Mouse (Mus musculus) liver, embryonic 14 days (tissue): ENCODE data around the gene Uqcrq. TPM values are rescaled to one million over a fixed set of nuclear protein-coding genes. Genes with fewer than 3 reads are reported as not detected.

Experiments used
- polyA plus RNA-seq: library from polyadenylated mRNA; depleted of rRNA; stranded (reverse); fragments of >200 nt; gene quantifications from 2 replicates; pipeline ENCODE4 v1.2.3, GENCODE M21; 2012; rRNA removed

The Uqcrq gene
- polyA plus RNA-seq, result 215 and 231 TPM in 2 replicates

DNA sequence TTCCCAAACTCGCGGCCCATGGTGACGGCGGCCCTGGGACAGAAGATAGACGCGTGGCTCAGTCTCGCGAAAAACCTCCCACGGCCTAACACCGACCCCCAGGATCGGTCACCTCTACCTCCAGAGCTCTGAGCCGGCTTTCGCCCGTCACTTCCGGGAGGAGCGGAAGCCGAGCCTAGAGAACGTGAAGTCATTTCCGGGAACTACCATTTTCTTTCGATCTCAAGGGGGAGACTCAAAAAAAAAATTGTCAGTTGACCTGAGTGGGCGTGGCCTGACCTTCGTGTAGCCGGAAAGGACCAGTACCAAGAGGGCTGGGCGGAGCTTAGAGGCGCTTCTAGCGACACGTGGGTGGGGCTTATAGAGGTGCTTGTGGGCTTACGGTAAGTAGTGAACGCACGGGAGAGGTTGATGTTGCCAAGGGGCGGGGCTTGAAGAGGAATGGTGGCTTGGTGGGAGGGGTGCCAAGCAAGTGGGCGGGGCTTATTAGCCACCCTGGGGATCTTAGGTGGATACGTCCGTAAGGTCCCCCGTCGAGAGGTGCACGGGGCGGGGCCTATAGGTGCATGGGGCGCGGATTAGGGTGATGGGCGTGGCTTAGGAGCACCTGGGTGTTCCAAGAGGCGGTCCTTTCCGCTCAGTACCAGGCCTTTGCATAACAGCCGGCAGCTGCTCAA is at the start of gene Uqcrq, which contains the start of gene Gdf9:
Uqcrq (minus strand) TSS at position 162 of the 677 bp plus-strand sequence.
Gdf9 (plus strand) TSS at position 354 of the 677 bp plus-strand sequence.

GRCm38 (mm10) chr11:53479783-53480301 is 49.2 kb upstream of the Uqcrq start, which contains the start of the genes Gm9945 and Sowaha:
TSS of gene Gm9945 (plus strand) at chr11:53480166.
TSS of gene Sowaha (minus strand) at chr11:53480274.

DNA sequence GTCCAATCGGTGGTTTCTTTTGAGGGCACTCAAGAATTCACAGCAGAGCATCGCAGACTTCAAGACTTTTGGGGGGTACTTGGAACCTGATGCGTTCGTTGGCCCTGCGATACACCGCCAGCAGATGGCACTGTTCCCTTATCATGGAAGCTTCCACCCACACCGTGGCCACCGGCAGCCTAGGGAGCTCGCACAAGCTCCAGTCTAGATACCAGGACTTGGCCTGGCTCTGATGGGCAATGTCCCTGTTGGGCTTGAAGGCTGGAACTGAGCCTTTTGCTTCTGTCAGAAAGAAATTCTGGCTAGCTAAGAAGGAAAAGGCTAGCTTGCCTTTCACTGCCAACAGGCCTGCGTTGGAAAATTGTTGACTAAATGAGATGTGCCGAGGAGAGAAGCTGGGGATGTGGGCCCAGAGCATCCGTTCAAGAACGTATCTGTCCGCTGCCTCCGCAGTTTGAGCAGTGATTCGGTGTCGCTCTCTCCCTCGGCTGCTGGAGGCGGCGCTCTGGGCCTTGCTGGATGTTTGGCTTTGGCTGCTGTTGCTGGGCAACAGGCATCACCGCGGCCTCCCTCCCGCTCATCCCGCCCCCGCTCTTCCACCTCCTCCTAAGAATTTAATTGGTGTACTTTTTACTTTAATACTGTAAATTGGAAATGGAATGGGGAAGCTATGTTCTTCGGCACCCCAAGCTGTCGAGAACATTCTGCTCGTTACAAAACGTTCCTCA is 39.5 kb upstream of the Uqcrq start, which contains the start of gene Gm9837:
Gm9837 (minus strand) TSS at position 512 of the 728 bp plus-strand sequence.

DNA sequence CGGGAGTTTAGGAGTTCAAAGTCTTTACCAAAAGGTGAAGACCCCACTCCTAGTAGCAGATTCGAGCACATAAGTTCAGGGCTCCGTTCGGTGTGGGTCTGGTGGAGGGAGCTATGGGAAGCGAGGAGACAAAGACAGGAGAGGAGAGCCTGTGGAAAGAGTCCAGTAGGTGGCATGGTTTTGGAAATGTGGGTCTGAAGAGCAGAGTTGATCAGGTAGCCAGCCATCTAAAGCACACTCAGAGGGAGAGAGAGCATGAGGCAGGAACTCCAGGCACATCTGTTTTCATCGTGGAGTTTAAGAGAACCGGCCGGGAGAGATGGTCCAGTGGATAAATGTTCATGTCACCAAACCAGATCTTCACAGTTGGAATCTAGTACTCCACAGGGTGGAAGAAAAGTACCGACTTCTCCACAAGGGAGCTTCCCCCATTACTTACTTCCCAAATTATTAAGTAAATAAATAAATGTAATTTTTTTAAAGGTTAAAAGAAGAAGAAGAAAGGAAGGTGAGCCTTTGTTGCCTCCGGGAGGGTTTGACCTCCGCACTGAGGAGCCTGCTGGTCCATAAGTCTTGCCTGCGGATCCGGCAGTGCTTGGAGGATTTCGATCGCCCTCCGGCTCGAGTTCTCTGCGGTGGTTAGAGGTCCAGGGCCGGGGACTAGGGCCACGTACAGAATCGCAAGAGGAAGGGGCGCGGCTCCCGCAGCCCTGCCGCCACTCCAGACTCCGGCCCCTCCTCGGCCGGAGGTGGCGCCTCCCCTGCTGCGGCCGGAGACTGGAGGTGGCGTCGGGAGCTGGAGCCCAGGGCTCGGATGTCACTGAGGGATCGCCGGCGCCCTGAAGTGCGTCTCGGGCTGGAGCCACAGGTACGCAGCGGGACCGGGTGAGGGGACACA is 26.1 kb upstream of the Uqcrq start, which contains the start of the genes Gm10447 and Shroom1:
Gm10447 (minus strand) TSS at position 637 of the 898 bp plus-strand sequence.
Shroom1 (plus strand) TSS at position 732 of the 898 bp plus-strand sequence.

DNA sequence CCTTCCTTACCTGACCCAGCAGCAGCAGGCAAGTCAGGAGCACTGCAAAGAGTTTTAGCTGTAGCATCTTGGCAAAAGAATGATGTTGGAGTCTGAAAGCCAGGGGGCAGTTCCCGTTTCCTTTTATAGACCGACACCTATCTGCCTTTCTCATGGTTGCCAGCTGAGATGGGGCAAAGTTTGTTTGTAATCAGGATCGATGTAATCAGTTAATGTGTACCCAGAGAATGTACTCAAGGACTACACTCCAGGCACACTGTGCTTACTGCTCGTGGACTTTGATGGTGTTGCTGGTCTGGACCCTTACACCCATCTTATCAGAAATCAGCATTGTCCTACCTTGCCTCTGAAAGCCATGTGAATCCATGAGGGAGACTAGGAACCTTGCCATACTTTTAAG is 7.6 kb downstream of the Uqcrq start, which contains the start of gene Leap2:
Leap2 (minus strand) TSS at position 135 of the 400 bp plus-strand sequence.

Other genes starting within 250 kb of the Uqcrq start
- 32.3 and 32.8 TPM in 2 replicates for gene Hspa4, start 130.4 kb downstream of the Uqcrq start, polyA plus RNA-seq
- 8.7 and 9.4 TPM in 2 replicates for gene Zcchc10, start 106.2 kb downstream of the Uqcrq start, polyA plus RNA-seq
- gene Aff4, start 80.0 kb downstream of the Uqcrq start, polyA plus RNA-seq, result 4.2 and 4.5 TPM in 2 replicates
- gene Leap2, start 7.7 kb downstream of the Uqcrq start, polyA plus RNA-seq, result 13.7 and 15.8 TPM in 2 replicates
- 0.12 and 0.43 TPM in 2 replicates for gene Gdf9, start 192 bp upstream of the Uqcrq start, polyA plus RNA-seq
- 0.11 and 0.18 TPM in 2 replicates for gene Gm10447, start 26.3 kb upstream of the Uqcrq start, polyA plus RNA-seq
- 1.2 and 1.3 TPM in 2 replicates for gene Shroom1, start 26.4 kb upstream of the Uqcrq start, polyA plus RNA-seq
- not detected in 2 replicates for gene Gm9837, start 39.6 kb upstream of the Uqcrq start, polyA plus RNA-seq
- gene Gm9945, start 49.3 kb upstream of the Uqcrq start, polyA plus RNA-seq, result 0.12 and 0.17 TPM in 2 replicates
- gene Sowaha, start 49.4 kb upstream of the Uqcrq start, polyA plus RNA-seq, result 11.3 and 16.0 TPM in 2 replicates
- gene Sept8, start 88.4 kb upstream of the Uqcrq start, polyA plus RNA-seq, result 28.8 and 34.9 TPM in 2 replicates
- 3.4 and 3.6 TPM in 2 replicates for gene Kif3a, start 136.5 kb upstream of the Uqcrq start, polyA plus RNA-seq
- gene Il4, start 187.8 kb upstream of the Uqcrq start, polyA plus RNA-seq, result 0.09 and 0.29 TPM in 2 replicates
- gene Il13, start 203.9 kb upstream of the Uqcrq start, polyA plus RNA-seq, result 0.02 TPM in 1 of 2 replicates, not detected in the other